8 mouse cellular contexts compared by ENCODE assay signal in genomic region chr13:92131384-92132150, GRCm38 (mm10). TPM values are rescaled to one million over a fixed set of nuclear protein-coding genes. Genes with fewer than 3 reads are reported as not detected.
A peak's percentile ranks its signal among the peaks of the same experiment; 100 is the strongest.
DNase-seq lines count a peak whose midpoint lies in the region; ATAC-seq and TF ChIP-seq lines count a peak whose summit lies in the region.

Gene Rasgrf2 (minus strand): TSS chr13:92131656.

- H3K4me3 ChIP-seq in intestine, postnatal 0 days (ENCODE audit: low read depth, low read length) = peak within 1 kb of the TSS; percentile 64
- H3K4me3 ChIP-seq in midbrain, embryonic 13.5 days (replicated peaks) = peak within 1 kb of the TSS; percentile 61

- H3K9me3 ChIP-seq in intestine, postnatal 0 days (ENCODE audit: control insufficient read depth) = no peaks in the 10 kb centered on the region
- no peaks in the 10 kb centered on the region for H3K9me3 ChIP-seq in midbrain, embryonic 13.5 days

- H3K9ac ChIP-seq in intestine, postnatal 0 days (ENCODE audit: low read depth, low read length) = peak within 1 kb of the TSS; percentile 48
- H3K9ac ChIP-seq in midbrain, embryonic 13.5 days (replicated peaks) = peak within 1 kb of the TSS; percentile 65

- no peaks in the 10 kb centered on the region for H3K36me3 ChIP-seq in intestine, postnatal 0 days (ENCODE audit: control insufficient read depth, insufficient read depth)
- no peaks in the 10 kb centered on the region for H3K36me3 ChIP-seq in midbrain, embryonic 13.5 days

- H3K27ac ChIP-seq in intestine, postnatal 0 days (ENCODE audit: low read depth, low read length) = no peak within 1 kb of the TSS; the same call in 1 of the 2 replicates
- no peak within 1 kb of the TSS for H3K27ac ChIP-seq in midbrain, embryonic 13.5 days

- no peak for DNase-seq in cerebellum, adult 11-12 months
- DNase-seq in gastrocnemius, postnatal 4 days (ENCODE audit: low spot score in 2 of 2) = peak; percentile 14 to 20
- peak; percentile 72 to 79 for DNase-seq in left cerebral cortex, postnatal 36 days (ENCODE audit: low spot score in 2 of 2)
- peak; percentile 43 for DNase-seq in testis, postnatal 10 days (ENCODE audit: low spot score)

- H3K4me1 ChIP-seq in intestine, postnatal 0 days (replicated peaks; ENCODE audit: control insufficient read depth, insufficient read depth, low read length) = no peaks in the 10 kb centered on the region
- peaks cover 14% of the 10 kb centered on the region for H3K4me1 ChIP-seq in midbrain, embryonic 13.5 days (replicated peaks)

- intact Hi-C loops in left cerebral cortex, postnatal 36 days (cut with DNase I) = loop anchor here (5.0 to 10.0 kb wide), 3 partner anchors 74 to 214 kb away; no protein-coding TSS in a partner anchor

- TF ChIP-seq CTCF in intestine, postnatal 0 days (IDR thresholded peaks at IDR 0.05; ENCODE audit: low read depth) = peak; percentile 21; the same call in 1 of the 2 replicates

- ATAC-seq in cerebellum, adult (ENCODE audit: insufficient number of reproducible peaks, low FRiP score, low TSS enrichment) = 0 out of 2 replicates have a peak, but pooled peaks have one; percentile 31
- ATAC-seq in common myeloid progenitor, adult 5-6 weeks (replicated peaks; ENCODE audit: low read depth, poor library complexity, severe bottlenecking) = peak; percentile 62; the same call in 1 of the 2 replicates
- ATAC-seq in intestine, postnatal 0 days = peak; percentile 75
- ATAC-seq in midbrain, embryonic 13.5 days = peak; percentile 96

- H3K4me2 ChIP-seq in intestine, postnatal 0 days (replicated peaks; ENCODE audit: low read depth) = peak within 1 kb of the TSS; percentile 96
- peak within 1 kb of the TSS; percentile 94 for H3K4me2 ChIP-seq in midbrain, embryonic 13.5 days (replicated peaks)

- H3K27me3 ChIP-seq in intestine, postnatal 0 days (replicated peaks; ENCODE audit: control insufficient read depth, insufficient read depth, low read length) = no peaks in the 10 kb centered on the region
- H3K27me3 ChIP-seq in midbrain, embryonic 13.5 days = peaks cover 28% of the 10 kb centered on the region

- WGBS in intestine, postnatal 0 days = 1% methylated on average over 70 of the region's 70 CpGs
- 2% methylated on average over 70 of the region's 70 CpGs for WGBS in midbrain, embryonic 13.5 days

RNA-seq across cellular contexts. Expression of gene Rasgrf2, which starts in this region (rescaled TPM):
- 0.09 TPM in 1 of 2 replicates, not detected in the other for total RNA-seq in common myeloid progenitor, adult 5-6 weeks (2017)
- total RNA-seq in gastrocnemius, postnatal 4 days (2021) = 1 to 10 TPM in 1 of 2 experiments, under 1 TPM in 1; 0.91 to 1.4 TPM
- 2.8 and 2.9 TPM in 2 replicates for polyA plus RNA-seq in intestine, postnatal 0 days (2015; fragmentation: Nextera tagmentation; extraction: Ambion mirVana)
- 100 to 1,000 TPM; 197 to 230 TPM for total RNA-seq in left cerebral cortex, postnatal 36 days (2021)
- polyA plus RNA-seq in midbrain, embryonic 13.5 days (2015; fragmentation: Nextera tagmentation; extraction: Ambion mirVana) = 1.8 and 2.2 TPM in 2 replicates

Comparison
In these comparisons a context has a peak if more than half of its experiments do, and no peak if none do; other contexts are left out.
1. RNA of gene Rasgrf2 (total RNA-seq): 197 to 230 TPM in left cerebral cortex, postnatal 36 days; 0.91 to 1.4 TPM in gastrocnemius, postnatal 4 days and 0.09 TPM in common myeloid progenitor, adult 5-6 weeks; every median in the first group is over 10 times any median in the second.
2. Peak in ATAC-seq in common myeloid progenitor, adult 5-6 weeks; RNA of the gene not detected or under 1 TPM.
3. ATAC-seq: peak in every context shown above with its lines; median percentile 96 in midbrain, embryonic 13.5 days; 75 in intestine, postnatal 0 days; 62 in common myeloid progenitor, adult 5-6 weeks; 31 in cerebellum, adult.